Comparison of ENCODE assay signal across 8 mouse cellular contexts in the genomic region with DNA sequence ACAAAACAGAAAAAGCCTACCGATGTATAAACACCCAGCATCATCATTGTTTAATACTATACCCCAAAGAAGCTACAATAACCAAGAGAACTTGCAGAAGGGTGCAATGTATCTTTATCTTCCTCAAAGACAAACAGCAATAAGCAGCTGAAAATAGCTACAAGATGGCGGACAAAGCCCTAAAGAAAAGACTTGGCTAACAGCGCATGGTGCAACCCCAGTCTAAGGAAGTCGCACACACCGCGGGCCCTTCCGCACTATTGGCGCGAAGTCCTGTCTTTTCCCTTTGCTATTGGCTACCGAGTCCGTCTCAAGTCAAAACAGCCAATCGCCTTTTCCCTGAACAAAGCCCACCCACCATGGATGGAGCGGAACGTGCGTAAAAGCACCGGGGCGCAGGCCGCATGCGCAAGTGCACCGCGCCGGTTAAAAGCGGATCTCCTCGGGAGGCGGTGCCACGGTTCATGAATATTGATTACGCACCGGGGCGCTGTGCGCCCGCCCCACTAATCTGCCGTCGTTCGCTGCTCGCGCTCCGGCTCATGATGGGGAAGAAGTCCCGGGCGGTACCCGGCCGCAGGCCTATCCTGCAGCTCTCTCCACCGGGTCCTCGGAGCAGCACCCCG. TPM values are rescaled to one million over a fixed set of nuclear protein-coding genes. Genes with fewer than 3 reads are reported as not detected.
A peak's percentile ranks its signal among the peaks of the same experiment; 100 is the strongest.
DNase-seq lines count a peak whose midpoint lies in the region; ATAC-seq and TF ChIP-seq lines count a peak whose summit lies in the region.

A gene (plus strand): TSS at position 318 of the 626 bp plus-strand sequence.

- peak; percentile 96 for ATAC-seq in activated CD4-positive, CD25-positive, alpha-beta regulatory T cell, adult 4 months

- peak; percentile 97 to 98 for DNase-seq in gastrocnemius, adult 8-10 months (ENCODE audit: low spot score in 2 of 2)
- peak; percentile 97 for DNase-seq in hindlimb bud, embryonic 11.5 days (ENCODE audit: extremely low spot score, low read depth, low spot score)
- peak; percentile 97 to 99 for DNase-seq in left cerebral cortex, adult 8-10 months (ENCODE audit: low spot score in 2 of 2)
- DNase-seq in right cerebral cortex, postnatal 10 days (ENCODE audit: low spot score in 2 of 2): peak; percentile 99
- peak; percentile 90 for DNase-seq in urinary bladder, postnatal 25 days (ENCODE audit: low spot score)

- TF ChIP-seq CTCF in cortical plate, adult 2 months (IDR thresholded peaks at IDR 0.05; ENCODE audit: extremely low read depth, insufficient read depth, low read length): no peak

- peak; percentile 89 for TF ChIP-seq POLR2A in cortical plate, adult 2 months (IDR thresholded peaks at IDR 0.05; ENCODE audit: extremely low read depth, insufficient read depth, low read length)

- peaks cover 29% of the 10 kb centered on the region for H3K36me3 ChIP-seq in megakaryocyte, embryonic 14.5 days (replicated peaks; ENCODE audit: low read length)

- H3K4me3 ChIP-seq in cortical plate, adult 2 months (ENCODE audit: insufficient read depth, low read length): peak within 1 kb of the TSS; percentile 94
- peak within 1 kb of the TSS; percentile 95 for H3K4me3 ChIP-seq in megakaryocyte, embryonic 14.5 days (replicated peaks)

- no peaks in the 10 kb centered on the region for H3K9me3 ChIP-seq in megakaryocyte, embryonic 14.5 days

- H3K4me1 ChIP-seq in cortical plate, adult 2 months (ENCODE audit: control insufficient read depth, insufficient read depth, low read length): peaks cover 3% of the 10 kb centered on the region
- peaks cover 41% of the 10 kb centered on the region for H3K4me1 ChIP-seq in megakaryocyte, embryonic 14.5 days

- peak within 1 kb of the TSS; percentile 71 for H3K27ac ChIP-seq in cortical plate, adult 2 months (ENCODE audit: insufficient read depth, low read length)

- no peaks in the 10 kb centered on the region for H3K27me3 ChIP-seq in megakaryocyte, embryonic 14.5 days (replicated peaks)

RNA-seq across cellular contexts. Expression of the gene that starts here (rescaled TPM):
- 100 to 1,000 TPM in 1 of 2 experiments, 10 to 100 TPM in 1; 84.7 to 121 TPM for polyA plus RNA-seq in activated CD4-positive, CD25-positive, alpha-beta regulatory T cell, adult 4 months (2017; shearing (Covaris generic))
- polyA plus RNA-seq in cortical plate, adult 2 months (2012; rRNA removed): 62.6 and 68.3 TPM in 2 replicates
- 10 to 100 TPM in 1 of 4 experiments, 1 to 10 TPM in 3; 7.4 to 11.1 (median 9.7) TPM for total RNA-seq in gastrocnemius, adult 8-10 months (2022)
- total RNA-seq in left cerebral cortex, adult 8-10 months (2022): 10 to 100 TPM; 51.0 to 66.7 (median 59.2) TPM
- polyA plus RNA-seq in megakaryocyte, embryonic 14.5 days (2012; ENCODE audit: insufficient read depth, low replicate concordance): 25.9 and 30.4 TPM in 2 replicates

Comparison
In these comparisons a context has a peak if more than half of its experiments do, and no peak if none do; other contexts are left out.
1. Peak in every context shown above with its lines: DNase-seq, ATAC-seq, H3K4me3 ChIP-seq and H3K27ac ChIP-seq.
2. RNA of the gene that starts here (total RNA-seq): 51.0 to 66.7 TPM in left cerebral cortex, adult 8-10 months; 7.4 to 11.1 TPM in gastrocnemius, adult 8-10 months; every median in the first group is over 4 times any median in the second.